Mouse (Mus musculus) splenic B cell, adult 2 months (primary cell): ENCODE data around the gene Arsb.
A peak's percentile ranks its signal among the peaks of the same experiment; 100 is the strongest.

Source experiments
- DNase-seq: peaks from one replicate; pipeline ENCODE4 v3.0.0-alpha.2; 2011; ENCODE audit warnings: low read depth, low spot score
- H3K27me3 ChIP-seq: 2 replicates; pipeline ENCODE4 v1.6.1; 2012; ENCODE audit warnings: mild to moderate bottlenecking, low read length, moderate library complexity, mixed read lengths; ENCODE audit not compliant: control insufficient read depth, poor library complexity, insufficient read depth, severe bottlenecking
- H3K36me3 ChIP-seq: 2 replicates; pipeline ENCODE4 v1.6.1; 2012; ENCODE audit warnings: mild to moderate bottlenecking, low read length, moderate library complexity, mixed read lengths; ENCODE audit not compliant: control insufficient read depth, poor library complexity, insufficient read depth, severe bottlenecking

The Arsb gene

DNA sequence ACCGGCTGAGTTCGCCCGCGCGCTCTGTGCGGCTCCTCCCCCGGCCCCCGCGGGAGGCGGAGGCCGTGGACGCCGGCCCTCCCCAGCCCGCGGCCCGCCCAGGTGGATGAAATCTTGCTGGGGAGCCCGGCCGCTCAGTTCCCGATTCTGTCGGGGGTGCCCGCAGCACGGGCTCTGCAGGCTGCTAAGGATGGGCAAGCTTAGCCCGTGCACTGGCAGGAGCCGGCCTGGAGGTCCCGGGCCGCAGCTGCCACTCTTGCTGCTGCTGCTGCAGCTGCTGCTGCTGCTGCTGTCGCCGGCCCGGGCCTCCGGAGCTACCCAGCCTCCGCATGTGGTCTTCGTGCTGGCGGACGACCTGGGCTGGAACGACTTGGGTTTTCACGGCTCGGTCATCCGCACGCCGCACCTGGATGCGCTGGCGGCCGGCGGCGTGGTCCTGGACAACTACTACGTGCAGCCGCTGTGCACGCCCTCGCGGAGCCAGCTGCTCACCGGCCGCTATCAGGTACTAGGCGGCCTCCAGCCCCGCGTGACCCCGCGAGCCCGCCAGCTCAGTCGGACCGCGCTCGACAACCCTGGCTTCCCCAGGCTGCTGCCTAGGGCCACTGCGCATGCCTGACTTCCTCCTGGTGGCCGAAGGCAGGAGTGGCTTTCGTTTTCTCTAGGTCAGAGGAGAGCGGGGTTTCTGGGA, at the start of gene Arsb:
Arsb (plus strand) TSS at position 43 of the 691 bp plus-strand sequence.
- H3K36me3 ChIP-seq: no peaks in the 10 kb centered on the region
- DNase-seq: peak; percentile 86
- no peaks in the 10 kb centered on the region for H3K27me3 ChIP-seq

DNA sequence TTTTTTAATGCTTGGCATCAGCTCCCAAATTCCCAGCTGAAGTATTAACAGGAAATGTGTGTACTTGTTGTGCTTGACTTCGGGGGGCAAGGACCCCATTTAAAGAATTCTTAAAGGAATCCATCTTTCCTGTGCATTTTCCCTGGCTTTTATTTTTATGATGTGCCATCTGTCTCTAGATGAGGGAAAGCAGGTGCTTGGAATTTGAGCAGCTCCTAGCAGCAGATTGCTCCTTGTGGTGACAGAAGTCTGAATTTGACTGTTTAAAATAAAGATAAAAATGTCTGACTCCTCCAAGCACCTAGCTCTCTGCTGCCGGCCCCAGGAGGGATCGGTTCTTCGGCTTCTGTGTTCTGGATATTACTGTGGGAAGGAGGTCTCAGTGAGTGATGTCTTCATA, 49.5 kb upstream of the Arsb start:
- Histone ChIP-seq H3K27me3 (no peaks in the 10 kb centered on the region), H3K36me3 (no peaks in the 10 kb centered on the region)
- DNase-seq: no peak

DNA sequence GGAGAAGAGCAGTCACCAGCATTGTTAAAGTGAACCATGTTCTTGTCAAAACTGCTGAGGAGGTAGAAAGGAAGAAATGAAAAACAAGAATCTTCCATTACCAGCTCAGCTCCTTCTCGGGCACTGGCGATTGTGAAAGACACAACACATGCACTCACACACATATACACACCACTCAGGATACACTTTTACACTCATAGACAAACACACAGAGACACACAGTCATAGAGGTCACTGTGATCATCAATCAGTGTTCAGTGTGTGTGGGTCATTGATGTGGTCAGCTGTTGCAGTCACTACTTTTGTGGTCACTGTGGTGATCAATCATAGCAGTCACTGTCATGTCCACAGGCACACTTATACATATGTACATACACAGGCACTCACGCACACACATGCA, 48.0 kb upstream of the Arsb start:
- Histone ChIP-seq H3K36me3 (no peaks in the 10 kb centered on the region), H3K27me3 (no peaks in the 10 kb centered on the region)
- no peak for DNase-seq

DNA sequence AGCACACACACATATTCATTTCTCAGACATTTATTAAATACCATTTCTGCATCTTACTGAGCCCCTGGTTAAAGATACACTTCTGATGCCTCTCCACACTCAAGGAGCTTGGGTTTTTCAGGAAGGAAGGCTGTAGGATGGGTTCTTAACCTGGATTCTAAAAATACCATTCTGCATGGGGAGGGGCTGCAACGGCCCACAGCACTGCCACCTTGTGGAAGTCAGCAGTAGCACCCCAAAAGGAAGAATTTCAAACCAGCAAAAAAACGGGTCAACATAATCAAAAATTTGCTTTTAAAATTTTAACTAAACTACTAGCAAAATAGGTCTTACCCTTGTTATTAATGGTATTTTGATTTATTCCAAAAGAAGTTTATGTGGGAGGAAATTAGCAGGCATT, 47.2 kb upstream of the Arsb start:
- DNase-seq: peak; percentile 15
- no peaks in the 10 kb centered on the region for H3K27me3 ChIP-seq

DNA sequence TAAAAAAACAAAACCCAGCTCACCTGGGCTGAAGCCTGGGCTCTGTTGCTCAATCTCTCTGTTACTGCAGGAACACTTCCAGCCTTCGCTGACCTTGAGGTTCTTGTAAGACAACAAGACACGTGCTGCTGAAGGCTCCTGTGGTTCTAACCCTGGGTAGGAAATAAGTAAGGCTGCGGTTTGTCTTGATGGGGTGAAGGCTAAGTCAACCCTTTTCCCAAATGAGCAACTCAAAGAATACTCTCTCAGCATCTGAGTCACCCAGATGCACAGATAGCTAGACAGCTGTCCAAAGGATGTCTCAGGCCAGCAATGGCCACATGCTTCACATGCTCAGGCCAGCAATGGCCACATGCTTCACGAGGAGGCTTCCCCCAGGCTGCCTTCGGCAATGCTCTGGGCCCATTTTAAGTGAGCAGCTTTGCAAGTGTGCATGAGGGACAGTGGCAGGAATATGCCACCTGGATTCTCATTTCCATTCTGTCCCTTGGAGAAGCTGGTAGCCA, 36.2 kb upstream of the Arsb start:
- Histone ChIP-seq H3K36me3 (no peaks in the 10 kb centered on the region), H3K27me3 (no peaks in the 10 kb centered on the region)
- DNase-seq: no peak

More for the DNA sequence above, 47.2 kb upstream of the Arsb start:
- no peaks in the 10 kb centered on the region for H3K36me3 ChIP-seq

DNA sequence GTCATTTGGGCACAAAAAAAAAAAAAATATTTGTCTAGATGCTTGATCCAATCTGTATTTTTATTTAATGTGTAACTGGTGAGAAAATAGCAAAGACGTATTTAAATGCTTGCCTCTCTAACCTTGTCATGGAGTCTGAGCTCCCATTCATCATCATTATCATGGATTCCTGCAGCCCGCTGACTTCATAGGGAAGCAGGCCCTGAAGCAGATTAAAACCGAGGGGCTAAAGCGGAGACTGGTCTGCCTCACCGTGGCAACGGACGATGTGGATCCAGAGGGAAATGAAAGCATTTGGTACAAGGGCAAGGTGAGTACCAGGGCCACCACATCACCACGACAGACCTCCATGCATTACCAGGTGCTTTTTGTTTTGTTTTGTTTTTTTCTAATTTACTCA, 27.3 kb upstream of the Arsb start:
- DNase-seq: no peak
- Histone ChIP-seq H3K27me3 (no peaks in the 10 kb centered on the region), H3K36me3 (no peaks in the 10 kb centered on the region)

DNA sequence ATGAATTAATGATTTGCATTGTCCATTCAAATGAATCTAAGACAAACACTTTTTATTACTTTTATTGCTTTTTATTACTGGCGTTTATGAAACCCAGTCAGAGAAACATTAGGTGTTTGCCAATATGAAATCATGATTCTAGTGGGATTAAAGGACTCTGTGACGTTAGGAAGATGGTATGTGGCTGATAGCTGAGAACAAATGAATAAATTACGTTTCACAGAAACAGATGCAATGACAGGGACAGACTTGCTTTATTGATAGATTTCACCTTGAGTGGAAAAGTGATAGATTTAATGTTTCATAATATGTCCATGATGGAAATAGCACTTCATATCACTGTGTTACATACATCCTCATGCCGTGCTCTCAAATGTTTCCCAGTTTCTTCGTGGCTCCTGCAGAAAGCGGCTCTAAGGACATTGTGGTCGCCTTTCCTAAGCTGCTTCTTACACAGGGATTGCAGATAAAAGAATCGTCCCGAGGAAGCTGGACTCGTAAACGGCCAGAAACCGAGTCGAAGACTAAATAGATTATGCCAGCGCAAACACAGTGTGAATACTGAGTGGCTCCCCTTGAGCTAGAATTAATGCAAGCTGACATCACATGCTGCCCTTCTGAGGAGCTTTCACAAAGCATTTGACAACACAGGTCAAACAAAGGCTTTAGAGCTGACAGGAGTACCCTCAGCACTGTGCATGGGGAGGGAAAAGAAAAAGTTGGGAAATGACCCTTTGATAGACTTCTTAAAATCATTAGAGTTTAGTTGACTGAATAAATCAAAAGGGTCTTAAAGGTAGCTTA, 18.6 kb upstream of the Arsb start:
- H3K36me3 ChIP-seq: no peaks in the 10 kb centered on the region
- no peak for DNase-seq
- no peaks in the 10 kb centered on the region for H3K27me3 ChIP-seq

DNA sequence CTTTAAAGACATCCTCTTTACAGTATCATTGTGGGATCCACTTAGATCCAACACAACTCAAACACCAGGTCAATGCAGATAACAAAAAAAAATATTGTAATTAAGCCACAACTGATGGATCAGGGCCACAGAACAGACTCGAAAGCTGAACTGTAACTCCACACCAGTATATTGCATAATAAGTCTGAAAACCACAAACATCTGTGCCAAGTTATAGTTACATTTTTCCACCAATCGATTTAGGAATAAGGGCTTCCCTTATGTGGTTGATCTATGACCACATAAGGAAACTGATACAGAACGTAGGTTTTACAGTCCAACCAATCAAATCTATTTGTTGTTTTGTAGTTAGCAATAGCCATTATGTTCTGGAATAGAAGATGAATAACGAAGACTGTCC, 16.3 kb upstream of the Arsb start:
- Histone ChIP-seq H3K36me3 (no peaks in the 10 kb centered on the region), H3K27me3 (no peaks in the 10 kb centered on the region)
- DNase-seq: no peak

DNA sequence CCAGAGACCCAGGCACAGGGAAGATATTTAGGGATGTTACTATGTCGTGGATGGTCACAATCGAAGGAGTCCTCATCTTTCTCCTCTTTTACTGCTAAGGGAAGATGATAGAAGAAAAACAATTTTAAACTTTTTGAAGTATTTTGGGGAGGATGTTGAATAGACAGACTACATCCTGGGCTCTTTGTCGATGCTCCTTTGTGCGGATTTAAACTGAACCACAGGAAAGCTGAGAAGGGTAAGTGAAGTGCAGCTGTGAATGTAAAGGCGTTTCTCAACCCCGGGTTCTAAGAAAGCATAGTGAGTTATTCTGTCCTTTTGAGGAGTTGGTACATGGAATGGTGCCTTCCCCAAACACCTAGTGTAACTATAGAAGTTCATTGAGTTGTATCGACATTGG, 14.8 kb upstream of the Arsb start:
- no peaks in the 10 kb centered on the region for H3K36me3 ChIP-seq
- no peak for DNase-seq
- H3K27me3 ChIP-seq: no peaks in the 10 kb centered on the region

DNA sequence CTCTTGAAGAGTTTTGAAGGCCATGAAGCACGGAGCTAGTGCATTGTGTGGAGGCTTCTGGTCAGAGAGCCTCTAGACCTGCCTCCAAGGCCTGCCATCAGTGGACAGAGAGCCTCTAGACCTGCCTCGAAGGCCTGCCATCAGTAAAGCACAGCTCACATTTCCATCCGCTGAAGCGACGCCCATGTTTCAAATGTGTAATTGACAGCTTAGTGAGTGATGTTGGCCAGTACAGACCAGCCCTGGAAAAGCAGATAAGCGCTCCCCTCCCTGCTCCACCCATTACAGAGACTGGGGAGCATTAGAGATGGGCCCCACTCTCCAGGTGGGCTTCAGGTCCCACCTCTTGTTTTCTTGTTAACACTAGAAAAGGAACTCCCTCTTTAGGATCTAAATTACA, 13.9 kb upstream of the Arsb start:
- no peak for DNase-seq
- no peaks in the 10 kb centered on the region for H3K36me3 ChIP-seq

DNA sequence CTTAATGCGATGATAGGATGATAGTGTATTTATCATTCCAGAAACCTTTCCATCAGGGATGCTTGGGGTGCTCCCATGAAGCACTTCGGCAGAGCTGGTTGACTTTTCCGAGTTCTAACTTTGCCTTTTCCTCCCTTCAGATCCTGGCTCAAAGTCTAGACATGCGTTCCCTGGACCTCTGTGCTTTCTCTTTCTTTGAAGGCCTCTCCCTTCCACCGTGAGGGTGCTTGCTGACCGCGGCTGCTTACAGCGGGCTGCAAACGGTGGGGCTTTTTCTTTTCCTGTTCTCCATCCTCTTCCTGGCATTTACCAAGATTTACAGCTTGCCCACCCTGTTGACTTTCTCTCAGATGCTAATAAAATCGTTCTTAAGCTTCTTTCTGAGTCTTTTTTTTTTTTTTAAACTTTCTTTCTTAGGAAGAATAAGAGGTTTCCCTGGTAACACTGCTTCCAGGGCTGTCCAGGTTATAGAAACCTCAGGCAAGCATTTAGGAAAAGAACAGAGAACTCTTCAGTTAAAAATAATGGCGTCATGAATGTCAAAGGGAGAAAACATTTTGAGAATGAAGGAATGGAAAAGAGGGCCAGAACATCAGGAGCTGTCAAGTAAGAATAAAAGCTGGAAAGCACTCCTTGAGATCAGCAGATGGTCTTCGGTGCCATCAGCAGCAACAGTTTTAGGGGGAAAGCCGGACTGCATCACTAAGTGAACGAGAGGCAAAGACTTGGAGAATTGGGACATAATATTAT, 13.1 kb upstream of the Arsb start:
- H3K36me3 ChIP-seq: no peaks in the 10 kb centered on the region
- no peak for DNase-seq
- H3K27me3 ChIP-seq: no peaks in the 10 kb centered on the region

More for the DNA sequence above, 13.9 kb upstream of the Arsb start:
- no peaks in the 10 kb centered on the region for H3K27me3 ChIP-seq

DNA sequence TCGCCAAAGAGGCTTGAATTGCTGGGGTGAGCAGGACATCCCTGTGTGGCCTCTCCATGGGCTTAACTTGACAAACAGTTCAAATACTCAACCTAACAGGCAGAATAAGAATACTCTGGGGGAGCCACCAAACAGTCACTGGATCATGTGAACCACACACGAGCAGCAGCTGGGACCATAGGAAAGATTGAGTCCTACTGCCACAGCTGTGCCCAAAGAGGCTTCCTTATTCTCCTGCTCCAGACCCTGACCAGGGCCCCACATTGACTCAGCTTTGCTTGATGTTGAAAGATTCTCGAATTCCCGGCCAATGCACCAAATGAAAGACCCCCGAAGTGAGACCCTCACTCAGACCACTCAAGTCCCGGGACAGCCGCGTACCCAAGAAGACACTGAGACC, 9.6 kb upstream of the Arsb start:
- H3K27me3 ChIP-seq: no peaks in the 10 kb centered on the region
- H3K36me3 ChIP-seq: no peaks in the 10 kb centered on the region
- DNase-seq: no peak

DNA sequence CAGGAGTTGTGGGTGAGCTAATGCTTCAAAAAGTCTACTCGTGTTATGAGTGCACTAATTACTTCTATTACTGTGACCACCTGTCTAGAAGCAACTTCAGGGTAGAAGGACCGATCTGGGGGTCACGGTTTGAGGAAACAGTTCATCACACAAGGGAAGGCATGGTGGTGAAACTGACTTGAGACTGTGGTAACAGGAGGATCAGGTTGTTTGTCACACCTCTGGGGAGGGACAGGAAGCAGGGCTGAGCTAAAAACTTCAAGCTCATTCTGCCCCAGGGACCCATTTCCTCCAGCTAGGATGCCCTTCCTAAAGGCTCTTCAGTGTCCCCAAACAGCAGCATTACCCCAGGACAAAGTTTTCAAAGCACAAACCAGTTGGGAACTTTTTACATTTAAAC, 8.6 kb upstream of the Arsb start:
- Histone ChIP-seq H3K27me3 (no peaks in the 10 kb centered on the region), H3K36me3 (no peaks in the 10 kb centered on the region)
- DNase-seq: no peak

DNA sequence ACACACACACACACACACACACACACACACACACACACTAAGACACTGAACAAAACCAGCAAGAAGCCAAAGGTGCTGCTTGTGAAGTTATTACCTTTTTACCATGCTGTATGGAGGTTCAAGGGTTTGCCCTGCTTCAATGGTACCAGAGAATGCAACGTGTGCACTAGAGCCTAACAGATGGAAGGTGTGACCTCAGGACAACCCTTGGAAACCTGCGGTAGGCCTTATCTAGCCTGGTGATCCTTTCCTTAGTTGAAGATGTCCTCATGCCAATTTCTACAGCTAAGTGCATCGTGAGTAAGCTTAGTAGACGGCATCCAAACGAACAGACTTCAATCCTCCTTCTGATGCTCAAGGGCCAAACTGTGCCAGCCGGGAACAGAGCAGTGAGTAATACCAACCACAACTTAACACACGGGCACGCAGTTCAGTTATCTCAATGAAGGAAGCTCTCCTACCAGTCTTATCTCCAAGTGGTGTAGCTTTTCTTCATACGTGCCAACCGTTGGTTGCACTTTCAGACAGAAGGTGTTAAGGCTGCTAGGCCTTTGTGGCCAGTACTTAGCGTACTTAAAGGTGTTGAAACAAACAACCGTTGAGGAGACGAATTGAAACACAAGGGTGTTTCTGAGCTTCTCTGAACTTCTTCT, 7.0 kb upstream of the Arsb start:
- H3K27me3 ChIP-seq: no peaks in the 10 kb centered on the region
- DNase-seq: no peak
- H3K36me3 ChIP-seq: no peaks in the 10 kb centered on the region
